Mouse (Mus musculus) right cerebral cortex, postnatal 25 days (tissue): ENCODE data around the gene Oxsm.
A peak's percentile ranks its signal among the peaks of the same experiment; 100 is the strongest.

Experiments
- DNase-seq: peaks from one replicate; pipeline ENCODE4 v3.0.0; 2022

Gene Oxsm

DNA sequence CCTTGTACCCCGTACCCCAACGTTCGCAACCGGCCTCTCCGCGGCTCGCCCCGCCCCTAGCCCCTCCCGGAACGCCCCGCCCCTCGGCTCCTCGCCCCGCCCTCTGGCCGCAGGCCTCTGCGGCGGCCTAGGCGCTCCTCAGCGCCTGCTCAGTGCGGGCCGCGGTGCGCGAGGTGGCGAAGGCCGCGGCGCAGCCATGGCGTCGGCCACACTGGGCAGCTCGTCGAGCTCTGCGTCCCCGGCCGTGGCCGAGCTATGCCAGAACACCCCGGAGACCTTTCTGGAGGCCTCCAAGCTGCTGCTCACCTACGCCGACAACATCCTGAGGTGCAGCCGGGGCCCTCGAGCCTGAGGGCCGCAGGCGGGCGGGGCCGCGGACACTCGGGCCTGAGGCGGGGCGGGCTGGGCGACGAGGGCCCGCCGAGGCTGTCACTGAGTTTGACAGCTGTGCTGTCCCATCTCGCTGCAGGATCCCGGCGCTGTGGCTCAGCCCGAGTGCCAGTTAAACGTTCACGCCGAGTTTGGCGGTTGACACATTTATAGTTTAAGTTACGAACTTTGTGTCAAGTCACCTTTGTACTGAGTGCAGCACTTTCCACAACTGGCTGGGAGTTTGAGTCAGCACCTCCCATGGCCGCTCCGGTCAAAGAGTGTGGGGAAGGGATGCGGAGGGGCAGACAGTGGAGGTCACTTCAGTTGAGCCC lies at the start of gene Oxsm, which contains the start of gene Ngly1:
Oxsm (minus strand) TSS at position 638 of the 704 bp plus-strand sequence.
Ngly1 (plus strand) TSS at position 110 of the 704 bp plus-strand sequence.
- peak; percentile 90 for DNase-seq

DNA sequence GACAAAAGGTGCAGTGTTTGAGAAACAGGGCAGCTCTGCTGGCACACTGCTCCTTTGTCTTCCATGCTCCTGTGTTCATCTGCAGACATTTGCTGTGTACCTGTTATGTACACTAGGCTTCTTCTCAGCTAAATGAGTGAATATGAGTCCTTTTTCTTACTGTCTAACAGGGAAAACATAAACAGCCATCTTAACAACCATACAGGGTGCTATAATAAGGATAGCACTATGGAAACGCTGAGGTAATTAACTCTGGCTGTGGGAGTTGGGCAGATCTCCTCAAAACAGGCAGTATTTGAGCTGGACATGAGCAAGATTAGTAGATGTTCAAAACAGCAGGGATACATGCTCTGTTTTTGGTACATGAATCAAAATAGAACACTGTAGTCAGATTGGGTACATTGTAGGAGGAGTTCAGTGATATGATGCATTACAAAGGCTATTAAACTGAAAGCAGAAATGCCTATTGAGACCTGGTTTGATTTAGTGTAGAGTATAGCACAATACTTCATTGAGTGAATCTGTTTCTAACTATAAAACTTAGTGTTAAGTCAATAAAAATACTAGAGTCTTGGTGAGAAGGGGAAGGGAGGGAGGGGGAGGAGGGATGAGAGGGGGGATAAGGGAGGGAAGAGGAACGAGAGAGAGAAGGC lies 47.3 kb upstream of the Oxsm start:
- peak; percentile 11 for DNase-seq

DNA sequence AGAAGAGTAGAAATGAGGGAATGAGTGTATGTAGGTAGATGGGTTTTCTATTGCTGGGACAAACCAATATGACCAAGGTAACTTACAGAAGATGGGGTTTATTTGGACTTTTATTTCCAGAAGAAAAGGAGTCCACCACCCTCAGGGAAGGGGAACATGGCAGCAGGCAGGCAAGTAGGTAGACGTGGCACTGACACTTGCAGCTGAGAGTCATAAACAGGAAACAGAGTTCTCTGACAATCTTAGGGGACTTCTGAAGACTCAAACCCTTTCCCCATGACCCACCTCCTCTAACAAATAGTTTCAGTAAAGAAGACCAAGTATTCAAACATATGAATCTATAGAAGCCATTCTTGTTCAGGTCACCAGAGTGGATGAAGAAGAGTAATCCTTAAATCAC lies 44.3 kb upstream of the Oxsm start:
- DNase-seq, result no peak

DNA sequence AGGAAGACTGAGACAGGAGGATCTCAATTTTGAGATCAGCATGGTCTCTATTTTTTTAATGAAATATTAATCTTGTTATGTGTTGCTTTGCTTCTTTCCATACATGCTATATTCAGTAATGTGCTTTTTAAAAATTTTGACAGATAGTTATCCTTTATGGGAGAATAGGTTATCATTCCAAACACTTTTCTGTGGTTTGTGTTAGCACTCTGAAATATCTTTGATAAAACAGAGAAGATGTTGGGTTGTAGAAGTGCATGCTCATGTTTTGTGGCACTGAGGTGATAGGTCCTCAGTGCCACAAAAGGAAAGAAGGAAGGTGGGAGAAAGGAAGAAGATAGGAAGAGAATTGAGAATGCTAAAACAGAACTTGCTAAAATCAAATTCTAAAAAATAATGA lies 43.4 kb upstream of the Oxsm start:
- no peak for DNase-seq

DNA sequence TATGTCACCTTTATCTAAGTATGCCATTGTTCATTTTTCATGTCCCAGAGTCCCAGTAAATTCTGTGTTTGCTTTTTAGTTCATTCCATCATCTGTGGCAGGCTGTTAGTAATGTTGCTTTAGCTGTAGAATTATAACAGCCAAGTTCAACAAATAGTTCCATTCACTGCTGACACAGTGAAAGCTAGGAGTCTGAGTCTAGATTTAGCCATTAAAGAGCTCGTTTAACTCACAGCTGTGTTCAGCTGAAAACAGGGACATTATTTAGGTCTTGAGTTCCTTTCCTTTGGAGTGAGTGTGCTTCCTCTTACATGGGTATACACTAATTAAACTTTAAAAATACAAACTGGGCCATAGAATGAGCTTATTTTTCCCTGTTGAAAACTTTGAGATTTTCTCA lies 42.8 kb upstream of the Oxsm start:
- no peak for DNase-seq

DNA sequence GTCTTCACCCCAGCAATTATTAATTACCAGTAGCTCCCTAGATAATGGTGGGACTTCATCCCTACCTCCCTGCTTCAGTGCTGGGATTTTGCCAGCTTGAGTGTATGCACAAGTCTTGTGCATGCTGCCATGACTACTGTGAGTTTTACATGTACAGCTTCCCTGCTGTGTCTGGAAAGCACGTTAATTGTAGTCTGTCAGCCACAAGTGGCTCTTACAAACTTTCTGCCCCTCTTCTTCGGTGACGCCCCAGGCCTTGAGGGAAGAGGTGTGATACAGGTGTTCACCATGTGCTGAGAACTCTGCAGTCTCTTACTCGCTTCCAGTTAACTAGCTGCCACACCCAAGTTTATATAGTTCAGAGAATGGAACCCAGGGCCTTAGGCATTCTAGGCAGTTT lies 34.4 kb upstream of the Oxsm start:
- DNase-seq, result no peak

DNA sequence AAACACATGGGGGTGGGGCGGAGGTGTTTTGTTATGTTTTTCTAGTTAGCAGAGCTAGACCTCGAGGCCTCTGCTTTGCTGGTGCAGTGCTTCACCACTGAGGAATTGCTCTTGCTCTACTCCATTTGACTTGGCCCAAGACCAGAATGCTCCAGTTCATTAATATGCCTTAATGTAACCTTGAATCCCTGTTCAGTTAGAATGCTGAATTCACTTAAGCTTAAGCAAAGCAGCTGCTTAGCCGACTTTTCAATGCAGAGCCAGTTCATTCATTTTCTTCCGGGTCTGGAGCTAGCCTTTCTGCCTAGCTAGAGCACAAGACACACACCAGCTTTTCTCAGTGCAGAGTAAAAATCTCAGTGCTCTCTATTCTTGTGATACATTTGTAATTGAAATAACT lies 29.6 kb upstream of the Oxsm start:
- DNase-seq, result no peak

DNA sequence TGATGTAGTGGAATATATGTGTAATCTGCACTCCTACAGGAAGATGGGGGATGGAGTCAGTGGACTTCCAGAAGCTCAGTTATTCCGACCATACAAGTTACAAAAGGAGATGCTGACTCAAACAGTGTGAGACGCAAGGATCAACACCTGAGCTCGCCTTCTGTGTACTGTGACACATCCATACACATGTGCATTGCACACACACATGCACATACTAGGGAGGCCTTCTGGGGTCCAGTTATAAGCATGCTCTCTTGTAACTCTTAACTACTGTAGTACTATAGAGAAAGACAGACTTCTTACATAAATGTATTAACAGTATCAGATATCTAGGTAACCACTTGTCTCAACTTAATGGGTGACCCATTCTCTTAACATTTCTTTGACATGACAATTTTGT lies 24.1 kb upstream of the Oxsm start:
- DNase-seq, result no peak

DNA sequence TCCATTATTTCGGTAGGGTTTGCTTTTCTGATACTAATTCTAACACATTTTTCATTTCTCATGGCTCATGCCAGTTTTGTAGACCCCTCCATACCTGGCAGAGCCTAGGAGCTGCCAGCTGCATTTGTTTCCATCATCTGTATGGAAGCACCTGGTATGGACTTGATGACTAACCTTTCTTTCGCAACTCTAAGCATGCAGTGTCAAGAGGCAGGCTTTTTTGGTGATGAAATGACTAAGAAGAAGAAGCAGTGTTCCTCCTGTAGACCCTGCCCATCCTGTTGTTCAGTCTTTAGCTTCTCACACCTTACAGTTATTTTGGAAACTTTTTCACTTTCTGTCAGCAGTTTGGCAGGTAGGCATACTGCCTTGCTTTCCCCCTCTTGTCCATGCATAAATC lies 20.2 kb upstream of the Oxsm start:
- no peak for DNase-seq

DNA sequence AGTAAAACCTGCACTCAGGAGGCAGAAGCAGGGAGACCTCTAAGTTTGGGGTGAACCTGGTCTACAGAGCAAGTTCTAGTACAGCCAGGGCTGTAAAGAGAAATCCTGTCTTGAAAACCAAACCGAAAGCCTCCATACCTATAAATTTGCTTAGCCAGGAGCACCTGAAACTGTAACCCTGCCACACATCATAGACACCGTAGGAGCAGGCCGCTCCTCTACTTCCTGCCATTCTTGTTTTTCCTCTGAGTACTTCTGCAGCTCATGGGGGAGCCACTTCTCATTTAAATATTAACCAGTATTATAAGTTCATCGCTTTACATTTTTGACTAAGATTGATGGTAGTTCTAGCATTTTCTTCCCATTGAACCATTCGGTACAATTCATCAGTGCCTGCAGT lies 17.4 kb upstream of the Oxsm start:
- no peak for DNase-seq

DNA sequence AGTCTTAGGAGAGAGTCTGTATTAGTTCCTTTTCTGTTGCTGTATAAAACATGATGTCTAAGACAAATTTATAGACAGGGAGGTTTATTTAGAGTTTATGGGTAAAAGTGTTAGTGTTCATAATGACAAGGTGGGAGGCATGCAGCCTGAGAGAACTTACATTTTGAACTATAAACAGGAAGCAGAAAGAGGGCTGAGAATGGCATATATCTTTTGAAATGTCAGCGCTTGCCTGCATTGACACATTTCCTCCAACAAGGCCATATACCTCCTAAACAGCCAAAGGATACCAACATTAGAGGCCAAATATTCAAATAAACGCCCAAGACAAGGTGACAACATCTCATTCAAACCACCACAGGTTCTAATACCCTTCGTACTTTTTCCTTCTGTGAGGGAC lies 12.3 kb upstream of the Oxsm start:
- no peak for DNase-seq

DNA sequence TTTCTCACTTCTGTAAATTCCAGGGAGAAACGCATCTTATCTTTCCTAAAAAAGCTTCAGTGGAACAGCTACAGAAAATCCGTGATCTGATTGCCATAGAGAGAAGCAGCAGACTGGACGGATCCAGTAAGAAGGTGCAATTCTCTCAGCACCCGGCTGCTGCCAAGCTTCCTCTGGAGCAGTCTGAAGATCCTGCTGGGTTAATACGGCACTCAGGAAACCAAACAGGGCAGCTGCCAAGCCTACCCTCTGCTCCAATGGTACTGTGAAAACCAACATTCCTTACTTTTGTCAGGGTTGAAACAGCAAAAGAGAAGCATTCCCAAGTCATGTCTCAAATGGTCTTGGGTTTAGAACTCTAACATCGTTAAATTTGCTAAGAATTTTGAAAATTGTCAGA lies 10.9 kb upstream of the Oxsm start:
- no peak for DNase-seq

DNA sequence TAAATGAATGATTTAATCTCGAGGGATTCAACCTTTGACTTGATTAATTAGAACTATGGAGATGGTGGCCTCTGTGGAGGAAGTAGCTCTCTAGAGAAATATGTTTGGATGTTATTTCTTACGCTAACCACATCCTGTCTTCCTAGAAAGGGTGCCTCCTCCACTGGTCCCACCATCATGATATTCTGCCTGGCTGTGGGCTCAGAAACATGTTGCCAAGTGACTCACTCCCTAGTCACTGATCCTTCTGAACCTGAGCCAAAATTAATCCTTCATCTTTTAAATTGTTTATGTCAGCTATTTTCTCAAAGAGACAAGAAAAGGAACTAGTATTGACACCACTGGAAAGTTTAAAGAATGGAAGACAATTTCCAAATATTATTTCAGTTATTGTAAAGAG lies 6.6 kb upstream of the Oxsm start:
- no peak for DNase-seq

DNA sequence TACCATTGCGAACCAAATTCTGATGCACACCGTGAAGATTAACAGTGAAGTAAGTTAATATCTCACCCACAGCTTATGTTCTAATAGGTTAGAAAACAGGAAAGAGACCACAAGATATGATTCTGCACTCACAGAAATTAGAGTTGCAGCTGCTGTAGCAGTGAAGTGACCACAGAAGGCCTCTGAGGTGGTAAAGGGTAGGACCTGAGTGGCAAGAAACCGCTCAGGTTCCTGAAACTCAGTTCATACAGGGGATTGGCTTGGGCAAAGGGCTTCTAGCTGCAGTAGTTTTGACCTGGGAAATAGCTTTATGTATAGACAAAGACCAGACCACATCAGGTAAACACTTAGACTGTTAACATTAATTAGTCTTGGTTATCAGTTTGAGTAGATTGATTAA lies 6.1 kb upstream of the Oxsm start:
- DNase-seq, result no peak

DNA sequence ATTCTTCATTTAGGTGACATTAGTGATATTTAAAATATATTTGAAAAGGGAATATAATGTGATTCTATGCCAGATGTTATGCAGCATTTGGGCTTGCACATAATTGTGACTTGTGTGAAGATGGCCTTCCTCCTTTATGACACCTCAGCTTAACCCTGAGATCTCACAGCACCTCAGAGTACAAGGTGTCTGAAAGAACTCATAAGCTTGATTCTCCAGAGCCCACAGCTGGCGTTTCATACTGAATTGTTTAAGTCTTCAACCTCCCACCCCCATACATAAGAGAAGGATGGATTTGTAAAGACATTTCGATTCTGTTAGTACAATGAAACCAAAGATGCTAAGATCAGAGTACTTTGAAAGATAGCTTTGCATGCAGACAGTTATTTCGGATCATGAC lies 491 bp upstream of the Oxsm start:
- DNase-seq, result no peak

DNA sequence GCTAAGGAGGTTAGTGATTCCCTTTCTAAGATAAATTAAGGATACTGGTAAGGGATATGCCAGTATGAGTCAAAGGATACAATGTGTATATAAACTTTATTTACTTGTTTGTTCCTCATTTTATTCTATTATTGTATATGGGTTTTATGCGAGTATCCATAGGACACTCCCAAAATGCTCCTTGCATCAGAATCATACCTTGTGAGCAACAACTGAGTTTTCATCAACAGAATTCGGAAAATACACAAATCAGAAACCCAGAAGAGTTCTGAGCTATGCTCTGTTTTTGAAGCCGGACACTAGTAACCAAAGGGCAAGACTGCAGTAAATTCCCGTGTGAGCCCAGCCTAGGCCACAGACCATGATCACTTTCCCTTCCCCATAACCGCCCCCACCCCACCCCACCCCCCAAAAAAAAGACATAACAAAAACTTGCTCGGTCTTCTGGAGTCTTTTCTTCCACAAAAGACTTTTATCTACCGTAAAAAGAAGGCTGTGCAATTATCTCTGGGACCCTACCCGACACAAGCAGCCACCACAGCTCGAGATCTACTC lies 928 bp downstream of the Oxsm start:
- DNase-seq, result no peak

DNA sequence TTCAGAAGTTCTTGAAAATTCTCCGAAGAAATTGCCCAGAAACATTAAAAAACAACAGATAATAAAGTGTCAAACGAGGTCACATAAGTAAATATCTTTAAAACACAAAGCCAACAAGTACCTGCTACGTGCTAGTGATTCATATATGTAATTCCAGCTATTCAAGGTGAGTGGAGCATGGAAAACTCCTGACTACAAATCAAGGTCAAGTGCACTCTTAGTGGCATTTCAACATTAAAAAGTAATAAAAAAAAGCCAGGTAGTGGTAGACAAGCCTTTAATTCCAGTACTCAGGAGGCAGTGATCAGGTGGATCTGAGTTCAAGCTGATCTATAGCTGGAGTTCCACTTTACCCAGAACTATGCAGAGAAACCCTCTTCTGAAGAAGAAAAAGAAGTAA lies 1.5 kb downstream of the Oxsm start:
- DNase-seq, result no peak

DNA sequence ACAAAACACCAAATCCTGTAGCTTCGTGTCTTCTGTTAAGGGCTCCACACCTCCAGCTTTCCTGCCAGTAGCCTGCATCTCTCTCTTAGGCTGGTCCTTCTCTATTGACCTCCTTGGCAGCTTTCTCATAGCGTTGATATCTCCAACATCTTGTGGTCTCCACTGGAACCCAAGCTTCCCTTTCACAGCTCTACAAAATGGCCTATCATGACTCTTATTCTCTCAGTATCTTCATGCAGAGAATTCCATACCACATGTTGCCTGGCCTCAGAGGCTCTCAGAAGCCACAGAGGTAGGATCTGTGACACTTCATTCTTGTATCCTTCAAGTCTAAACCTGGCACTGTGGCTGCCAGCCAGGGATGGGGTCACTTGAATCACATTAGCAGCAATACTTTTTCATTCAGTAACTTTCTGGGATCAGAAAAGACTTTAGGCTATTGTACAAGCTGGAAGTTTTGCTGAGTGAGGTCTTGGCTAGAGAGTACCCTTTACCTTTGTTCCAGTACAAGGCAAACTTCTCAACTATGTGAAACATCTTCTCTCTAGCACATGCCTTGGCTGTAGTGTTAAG lies 3.2 kb downstream of the Oxsm start:
- DNase-seq, result no peak

DNA sequence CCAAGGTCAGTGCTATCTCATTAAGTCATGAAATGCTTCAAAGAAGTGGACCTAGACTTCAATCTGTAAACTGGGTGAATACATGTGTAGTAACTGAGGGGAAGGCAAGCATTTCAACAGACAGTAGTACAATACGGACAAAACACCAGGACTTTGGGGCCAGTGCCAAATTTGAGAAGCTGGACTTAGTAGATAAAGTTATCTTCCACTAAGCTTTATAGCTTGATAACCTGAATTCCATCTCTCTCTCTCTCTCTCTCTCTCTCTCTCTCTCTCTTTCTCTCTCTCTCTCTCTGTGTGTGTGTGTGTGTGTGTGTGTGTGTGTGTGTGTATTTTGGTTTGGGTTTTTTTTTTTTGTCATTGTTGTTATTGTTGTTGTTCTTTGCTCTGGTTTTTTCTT lies 4.5 kb downstream of the Oxsm start:
- no peak for DNase-seq

DNA sequence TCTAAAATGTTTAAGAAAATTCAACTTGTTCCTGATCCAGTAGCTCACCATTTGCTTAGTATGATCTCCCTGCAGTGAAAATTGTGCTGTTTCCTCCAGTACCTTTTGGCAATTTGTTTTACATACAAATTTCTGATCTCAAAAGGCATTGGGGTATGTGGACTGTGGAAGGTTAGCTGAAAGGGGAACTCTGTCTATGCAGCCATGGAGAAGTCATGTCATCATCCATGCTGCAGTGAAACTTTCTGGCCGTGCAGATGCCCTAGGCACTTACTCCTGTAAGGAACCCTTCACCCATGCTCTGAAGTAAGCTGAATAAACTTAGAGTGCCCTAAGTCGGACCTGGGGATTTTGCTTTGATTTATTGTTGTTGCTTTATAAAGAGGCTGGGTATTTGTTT lies 5.2 kb downstream of the Oxsm start:
- DNase-seq, result no peak

DNA sequence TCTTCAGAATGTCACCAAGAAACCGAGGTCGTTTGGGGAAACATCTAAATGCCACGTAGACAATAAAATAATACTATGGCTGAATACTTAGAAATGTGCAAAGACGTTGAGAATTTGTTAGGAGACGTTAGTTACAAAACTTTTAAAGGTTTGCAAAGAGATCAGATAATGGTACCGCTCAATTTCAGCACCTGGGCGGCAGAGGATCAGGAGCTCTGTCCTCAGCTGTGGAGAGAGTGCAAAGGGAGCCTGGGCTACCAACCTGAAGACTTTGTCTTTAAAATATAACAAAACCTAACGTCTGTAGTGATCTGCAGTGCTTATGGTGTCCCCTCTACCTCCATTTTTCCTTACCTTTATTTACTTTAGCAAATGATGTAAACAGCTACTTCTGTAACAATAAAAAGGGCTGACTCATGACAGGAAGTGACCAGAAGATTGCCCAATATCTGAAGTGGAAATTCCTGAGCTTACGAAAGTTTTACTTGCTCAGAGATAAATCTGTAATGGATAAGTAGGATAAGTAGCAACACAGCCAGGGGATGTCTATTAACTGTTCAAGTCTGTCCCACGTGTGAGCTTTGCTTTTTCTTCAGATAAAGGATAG lies 5.9 kb downstream of the Oxsm start:
- no peak for DNase-seq

DNA sequence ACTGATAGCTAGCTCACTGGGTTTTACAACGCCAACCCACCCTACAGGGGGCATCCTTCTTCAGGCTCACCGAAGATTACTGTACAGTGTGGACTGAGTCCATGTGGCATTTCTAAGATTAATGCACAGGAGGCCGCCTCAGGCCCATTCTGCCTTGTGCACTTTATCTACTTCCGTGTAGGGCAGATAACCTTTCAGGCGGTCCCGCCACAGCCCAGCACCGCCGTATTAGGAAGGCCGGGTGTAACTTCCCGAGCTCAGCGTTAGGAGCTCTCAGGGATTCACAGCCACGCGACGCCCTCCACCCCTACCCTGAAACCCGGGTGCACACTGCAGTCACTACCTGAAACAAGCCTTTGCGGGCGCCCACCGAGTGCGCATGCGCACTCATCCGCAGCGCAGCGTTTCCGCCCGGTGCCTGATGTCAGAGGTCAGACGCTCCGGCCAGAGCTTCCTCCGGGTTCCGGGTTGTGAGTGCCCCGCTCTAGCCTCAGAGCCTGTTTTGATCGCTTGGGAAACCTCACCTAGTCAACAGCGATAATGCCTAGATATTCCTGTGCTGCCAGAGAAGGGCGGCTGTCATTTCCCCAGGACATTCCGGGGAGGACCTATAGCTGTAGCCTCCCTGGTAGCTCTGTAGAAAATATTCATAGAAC lies 6.5 kb downstream of the Oxsm start:
- peak; percentile 91 for DNase-seq

DNA sequence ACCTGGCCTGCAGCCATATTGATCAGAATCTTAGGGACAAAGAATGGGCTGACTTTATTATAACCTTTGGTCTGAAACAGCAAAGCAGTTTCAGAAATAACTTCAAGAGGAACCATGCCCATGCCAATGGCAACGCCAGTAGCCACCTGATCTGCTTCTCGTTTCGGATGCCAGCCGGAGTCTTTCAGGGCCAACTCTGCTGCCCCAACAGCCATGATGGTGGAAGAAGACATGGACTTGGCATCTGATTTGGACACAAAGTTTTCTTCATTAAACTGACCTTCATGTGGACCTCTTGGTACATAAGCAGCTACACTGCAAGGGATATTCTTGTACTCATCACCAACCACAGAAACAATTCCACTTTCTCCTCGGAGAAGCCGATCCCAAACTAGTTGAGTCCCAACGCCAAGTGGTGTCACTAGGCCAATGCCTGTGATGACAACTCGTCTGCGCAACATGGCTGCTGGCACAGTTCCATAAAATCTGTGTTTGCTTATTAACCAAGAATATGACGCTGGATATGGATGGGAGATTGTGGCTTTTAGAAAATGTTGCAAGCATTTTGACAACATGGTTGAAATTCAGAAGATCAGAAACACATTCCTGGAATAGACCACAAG lies 7.3 kb downstream of the Oxsm start:
- DNase-seq, result no peak
